Mouse (Mus musculus) intestine, postnatal 0 days (tissue): ENCODE data around the gene Klc2. TPM values are rescaled to one million over a fixed set of nuclear protein-coding genes. Genes with fewer than 3 reads are reported as not detected.

ENCODE experiments used
- ATAC-seq: fragments of 200-750 bp; cut with Nextera tagmentation; 2 replicates; pipeline ENCODE4 v1.8.0; 2017; ENCODE audit warnings: mild to moderate bottlenecking, moderate TSS enrichment, moderate library complexity
- H3K27ac ChIP-seq: fragments of 300-500 bp; sonication (generic); 2 replicates; pipeline ENCODE4 v1.5.1; 2014; ENCODE audit warnings: mild to moderate bottlenecking, low read depth, low read length, moderate library complexity
- H3K27me3 ChIP-seq: fragments of 300-500 bp; sonication (generic); replicated peaks from 2 replicates; pipeline ENCODE4 v1.6.1; 2014; ENCODE audit warnings: low read length, mixed read lengths; ENCODE audit not compliant: control insufficient read depth, insufficient read depth
- H3K36me3 ChIP-seq: fragments of 300-500 bp; sonication (generic); 2 replicates; pipeline ENCODE4 v1.6.1; 2014; ENCODE audit warnings: mild to moderate bottlenecking, moderate library complexity; ENCODE audit not compliant: control insufficient read depth, insufficient read depth
- H3K4me1 ChIP-seq: fragments of 300-500 bp; sonication (generic); replicated peaks from 2 replicates; pipeline ENCODE4 v1.6.1; 2014; ENCODE audit warnings: antibody characterized with exemption, low read length, mixed read lengths; ENCODE audit not compliant: control insufficient read depth, insufficient read depth
- H3K4me2 ChIP-seq: fragments of 300-500 bp; sonication (generic); replicated peaks from 2 replicates; pipeline ENCODE4 v1.6.1; 2014; ENCODE audit warnings: low read depth, mild to moderate bottlenecking, moderate library complexity
- H3K4me3 ChIP-seq: fragments of 300-500 bp; sonication (generic); 2 replicates; pipeline ENCODE4 v1.5.1; 2014; ENCODE audit warnings: low read depth, low read length
- H3K9ac ChIP-seq: fragments of 300-500 bp; sonication (generic); 2 replicates; pipeline ENCODE4 v1.6.1; 2014; ENCODE audit warnings: mild to moderate bottlenecking, low read depth, low read length
- H3K9me3 ChIP-seq: fragments of 300-500 bp; sonication (generic); 2 replicates; pipeline ENCODE4 v1.6.1; 2016; ENCODE audit warnings: mixed run types; ENCODE audit not compliant: control insufficient read depth
- CTCF ChIP-seq: sonication (generic); IDR thresholded peaks from 2 replicates; pipeline ENCODE4 v1.5.1; 2016; ENCODE audit warnings: low read depth, mild to moderate bottlenecking, control low read depth, antibody characterized with exemption, moderate library complexity
- WGBS: fragments of 180-500 bp; shearing (Covaris S2); extraction: QIAGEN DNeasy Blood & Tissue Kit; methylation state at CpG from one replicate; pipeline ENCODE4 v1.1.7; 2014; 5-methylcytosine and 5-hydroxymethylcytosine counted together
- polyA plus RNA-seq: library from polyadenylated mRNA; unstranded; fragments of >200 nt; fragmentation: Nextera tagmentation; extraction: Ambion mirVana; gene quantifications from 2 replicates; pipeline ENCODE4 v1.2.1, GENCODE M21; 2015

The Klc2 gene
- polyA plus RNA-seq, 1 experiment from 2014 or later, result 8.0 TPM

GRCm38 (mm10) chr19:5095887-5096474 is 22.4 kb downstream of the Klc2 start:
- Histone ChIP-seq H3K4me3 (no peak overlapping the region), H3K4me2 (no peak overlapping the region), H3K27ac (no peak overlapping the region), H3K9ac (no peak overlapping the region), H3K4me1 (peaks cover 9% of the 10 kb centered on the region), H3K9me3 (no peaks in the 10 kb centered on the region), H3K27me3 (0 out of 2 replicates have a peak, but pooled peaks cover 3% of the 10 kb centered on the region), H3K36me3 (peaks cover 46% of the 10 kb centered on the region)
- TF ChIP-seq CTCF, result no peak
- WGBS, result 14% methylated on average over 9 of the region's 9 CpGs
- no peak for ATAC-seq

DNA sequence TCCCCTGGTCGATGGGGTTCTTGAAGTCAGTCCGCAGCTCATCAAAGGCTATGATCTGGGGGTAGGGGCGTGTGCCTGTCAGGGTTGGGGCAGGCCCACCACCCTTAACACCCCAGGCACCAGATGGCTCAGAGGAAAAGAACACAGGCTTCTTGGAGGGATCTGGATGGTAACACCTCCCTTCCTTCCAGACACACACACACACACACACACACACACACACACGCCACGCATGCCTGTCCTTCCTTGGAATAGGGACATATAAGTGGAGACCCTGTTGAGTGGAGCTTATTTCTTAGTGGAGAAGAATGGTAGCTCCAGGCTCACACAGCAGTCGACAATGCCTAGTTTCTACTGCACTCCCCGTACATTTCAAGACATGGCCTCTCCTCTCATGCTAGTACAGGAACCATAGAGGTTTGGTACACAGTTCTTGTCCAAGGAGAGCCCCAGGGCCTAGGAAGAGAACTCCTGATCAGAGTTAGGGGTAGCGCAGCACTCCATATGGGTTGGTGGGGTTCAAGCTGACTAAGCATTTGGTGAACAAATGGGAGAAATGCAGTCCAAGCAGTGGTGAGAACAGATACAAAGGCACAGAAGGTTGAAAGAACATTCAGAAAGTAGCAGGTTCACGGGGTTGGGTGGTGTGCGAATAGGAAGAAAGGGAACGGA is 23.5 kb downstream of the Klc2 start:
- no peak overlapping the region for H3K4me3 ChIP-seq
- H3K36me3 ChIP-seq, result peaks cover 42% of the 10 kb centered on the region
- no peak overlapping the region for H3K4me2 ChIP-seq
- H3K9ac ChIP-seq, result no peak overlapping the region
- H3K4me1 ChIP-seq, result peaks cover 9% of the 10 kb centered on the region
- no peak overlapping the region for H3K27ac ChIP-seq
- ATAC-seq, result no peak
- 0 out of 2 replicates have a peak, but pooled peaks cover 3% of the 10 kb centered on the region for H3K27me3 ChIP-seq
- WGBS, result 45% methylated on average over 11 of the region's 11 CpGs
- no peaks in the 10 kb centered on the region for H3K9me3 ChIP-seq
- no peak for TF ChIP-seq CTCF

DNA sequence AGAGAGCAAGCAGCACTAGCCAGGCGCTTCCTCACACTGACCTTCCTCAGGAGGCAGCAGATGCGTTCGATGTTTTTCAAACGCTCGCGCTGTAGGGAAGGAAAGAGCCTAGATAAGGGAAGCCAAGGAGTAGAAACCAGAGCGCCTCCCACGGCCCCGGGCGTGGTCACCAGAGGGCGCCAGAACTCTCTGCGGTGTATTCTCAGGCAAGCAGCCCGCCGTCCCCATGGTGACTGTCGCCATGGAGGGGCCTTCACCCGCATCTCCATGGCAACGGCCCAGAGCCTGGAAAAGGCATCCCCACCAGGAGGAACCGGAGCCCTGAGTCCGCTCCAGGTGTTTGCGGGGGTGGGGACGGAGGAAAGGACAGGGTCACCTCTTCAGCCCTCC is 24.1 kb downstream of the Klc2 start:
- Histone ChIP-seq H3K36me3 (peaks cover 41% of the 10 kb centered on the region), H3K27me3 (0 out of 2 replicates have a peak, but pooled peaks cover 3% of the 10 kb centered on the region), H3K4me1 (peaks cover 11% of the 10 kb centered on the region), H3K4me2 (no peak overlapping the region), H3K4me3 (no peak overlapping the region), H3K27ac (no peak overlapping the region), H3K9ac (no peak overlapping the region), H3K9me3 (no peaks in the 10 kb centered on the region)
- WGBS, result under 1% methylated on average over 21 of the region's 21 CpGs
- ATAC-seq, result peak; percentile 33
- peak; percentile 94 for TF ChIP-seq CTCF

DNA sequence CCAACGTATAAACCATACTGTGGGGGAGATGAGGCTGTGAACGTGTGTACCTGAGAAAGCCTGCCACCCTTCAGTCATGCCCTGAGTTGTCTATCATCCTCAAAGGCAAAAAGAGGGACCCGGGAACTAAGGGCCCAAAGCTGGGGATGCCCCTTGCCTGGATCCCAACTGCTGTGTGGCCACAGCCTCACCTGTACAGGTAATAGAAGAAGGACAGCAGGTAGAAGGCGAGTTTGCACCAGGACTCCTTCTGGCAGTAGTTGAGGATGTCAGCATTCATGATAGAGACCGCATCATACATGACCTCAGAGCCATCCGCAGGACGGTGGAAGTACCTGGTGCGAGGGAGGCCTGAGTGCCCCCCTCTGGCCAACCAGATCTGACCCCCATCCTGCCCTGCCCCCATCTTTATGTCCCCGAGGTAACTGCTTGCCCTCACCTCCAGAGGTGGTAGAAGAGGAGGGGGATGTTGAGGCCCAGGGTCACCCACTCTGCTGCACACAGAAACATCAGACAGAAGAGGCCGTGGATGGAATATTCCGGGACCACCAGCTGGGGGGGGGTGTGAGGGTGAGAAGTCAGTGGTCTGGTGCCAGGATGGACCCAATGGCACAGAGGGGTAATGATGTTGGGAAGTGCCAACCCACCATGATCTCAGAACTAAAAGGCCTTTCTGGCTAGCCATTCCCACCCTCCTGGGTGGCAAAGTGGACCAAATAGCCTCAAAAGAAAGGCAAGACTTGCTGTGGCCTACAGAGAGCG is 24.7 kb downstream of the Klc2 start:
- H3K36me3 ChIP-seq, result peaks cover 39% of the 10 kb centered on the region
- H3K27ac ChIP-seq, result no peak overlapping the region
- no peak overlapping the region for H3K9ac ChIP-seq
- H3K27me3 ChIP-seq, result 0 out of 2 replicates have a peak, but pooled peaks cover 3% of the 10 kb centered on the region
- TF ChIP-seq CTCF, result no peak
- 73% methylated on average over 12 of the region's 12 CpGs for WGBS
- H3K4me3 ChIP-seq, result no peak overlapping the region
- no peak overlapping the region for H3K4me2 ChIP-seq
- no peak for ATAC-seq
- H3K9me3 ChIP-seq, result no peaks in the 10 kb centered on the region
- peaks cover 12% of the 10 kb centered on the region for H3K4me1 ChIP-seq

GRCm38 (mm10) chr19:5092083-5092482 is 26.3 kb downstream of the Klc2 start:
- WGBS, result 92% methylated on average over 10 of the region's 10 CpGs
- no peak for TF ChIP-seq CTCF
- Histone ChIP-seq H3K27ac (no peak overlapping the region), H3K27me3 (no peaks in the 10 kb centered on the region), H3K36me3 (peaks cover 39% of the 10 kb centered on the region), H3K4me1 (peaks cover 8% of the 10 kb centered on the region; the same call in 1 of the 2 replicates), H3K9me3 (no peaks in the 10 kb centered on the region), H3K9ac (no peak overlapping the region), H3K4me2 (no peak overlapping the region), H3K4me3 (no peak overlapping the region)
- no peak for ATAC-seq

DNA sequence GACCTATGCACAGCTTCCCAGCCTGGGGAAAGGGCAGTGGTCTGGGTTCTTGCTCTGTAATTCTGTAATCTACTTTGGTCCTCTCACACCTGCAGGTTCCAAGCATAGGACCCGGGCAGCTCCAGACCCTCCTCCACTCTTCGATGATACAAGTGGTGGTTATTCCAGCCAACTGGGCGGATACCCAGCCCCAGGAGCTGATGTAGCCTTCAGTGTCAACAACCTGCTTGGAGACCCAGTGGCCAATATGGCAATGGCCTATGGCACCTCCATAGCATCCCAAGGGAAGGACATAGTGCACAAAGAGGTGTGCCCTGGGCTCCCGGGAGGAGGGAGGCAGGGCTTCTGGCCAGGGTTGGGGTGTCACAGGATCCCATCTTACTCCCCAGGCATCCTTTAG is 29.0 kb downstream of the Klc2 start:
- Histone ChIP-seq H3K4me3 (peak overlapping the region; percentile 91), H3K9ac (peak overlapping the region; percentile 78), H3K9me3 (no peaks in the 10 kb centered on the region), H3K4me2 (peak overlapping the region; percentile 81), H3K27ac (peak overlapping the region; percentile 95; the same call in 1 of the 2 replicates), H3K36me3 (peaks cover 39% of the 10 kb centered on the region), H3K27me3 (peaks cover 21% of the 10 kb centered on the region), H3K4me1 (peaks cover 8% of the 10 kb centered on the region; the same call in 1 of the 2 replicates)
- WGBS, result 87% methylated on average over 4 of the region's 4 CpGs
- ATAC-seq, result no peak
- no peak for TF ChIP-seq CTCF
